Mouse (Mus musculus): ENCODE data around the gene Lingo1. TPM values are rescaled to one million over a fixed set of nuclear protein-coding genes. Genes with fewer than 3 reads are reported as not detected.

Gene Lingo1
- total and polyA plus RNA-seq, 2 experiments from 2014 or later: 110 to 192 TPM

DNA sequence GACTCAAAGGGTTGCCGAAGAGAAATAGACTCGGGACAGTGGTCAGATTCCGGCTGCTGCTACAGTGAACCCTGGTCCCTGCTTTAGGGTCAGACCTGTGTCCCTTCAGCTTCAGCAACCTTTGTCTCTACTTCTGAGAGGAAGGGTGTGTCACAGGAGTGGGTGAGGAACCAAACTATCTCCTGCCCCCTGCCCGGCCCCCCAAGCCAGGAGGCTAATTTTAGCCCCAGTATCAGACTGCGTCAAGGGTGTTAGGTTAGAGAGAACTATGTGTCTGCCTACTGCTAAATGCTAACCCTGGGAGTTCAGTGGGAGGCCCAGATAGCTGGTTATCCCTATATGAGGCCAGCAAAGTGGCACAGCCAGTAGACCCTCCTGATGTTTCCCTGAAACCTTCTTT lies 38.9 kb upstream of the Lingo1 start:
- Histone ChIP-seq H3K4me3 (ENCODE audit: low read depth, low read length) (no peak overlapping the region), H3K4me1 (ENCODE audit: insufficient read depth, low read length) (peaks cover 7% of the 10 kb centered on the region; the same call in 1 of the 2 replicates), H3K9ac (replicated peaks; ENCODE audit: low read length, poor library complexity, severe bottlenecking) (no peak overlapping the region), H3K36me3 (ENCODE audit: insufficient read depth, low read length) (no peaks in the 10 kb centered on the region), H3K9me3 (ENCODE audit: low read length) (no peaks in the 10 kb centered on the region), H3K27me3 (ENCODE audit: insufficient read depth, low read length) (no peaks in the 10 kb centered on the region), H3K27ac (ENCODE audit: low read depth, low read length) (no peak overlapping the region), H3K4me2 (ENCODE audit: low read depth, low read length, poor library complexity, severe bottlenecking) (no peak overlapping the region)
- WGBS: 91% methylated on average over 5 of the region's 5 CpGs
- DNase-seq (ENCODE audit: low spot score) (no peak), ATAC-seq (ENCODE audit: low FRiP score) (no peak)
- no peak for TF ChIP-seq CTCF (IDR thresholded peaks at IDR 0.05)

GRCm38 (mm10) chr9:56832900-56833299 lies 36.6 kb upstream of the Lingo1 start:
- WGBS: 40% methylated on average over 6 of the region's 6 CpGs
- H3K4me1 ChIP-seq (ENCODE audit: insufficient read depth, low read length): peaks cover 7% of the 10 kb centered on the region; the same call in 1 of the 2 replicates
- H3K4me2 ChIP-seq (ENCODE audit: low read depth, low read length, poor library complexity, severe bottlenecking): no peak overlapping the region
- no peaks in the 10 kb centered on the region for H3K36me3 ChIP-seq (ENCODE audit: insufficient read depth, low read length)
- TF ChIP-seq CTCF (IDR thresholded peaks at IDR 0.05): no peak
- no peak overlapping the region for H3K4me3 ChIP-seq (ENCODE audit: low read depth, low read length)
- no peak overlapping the region for H3K9ac ChIP-seq (replicated peaks; ENCODE audit: low read length, poor library complexity, severe bottlenecking)
- no peaks in the 10 kb centered on the region for H3K27me3 ChIP-seq (ENCODE audit: insufficient read depth, low read length)
- DNase-seq (ENCODE audit: low spot score): no peak
- no peak overlapping the region for H3K27ac ChIP-seq (ENCODE audit: low read depth, low read length)
- no peak for ATAC-seq (ENCODE audit: low FRiP score)
- no peaks in the 10 kb centered on the region for H3K9me3 ChIP-seq (ENCODE audit: low read length)

DNA sequence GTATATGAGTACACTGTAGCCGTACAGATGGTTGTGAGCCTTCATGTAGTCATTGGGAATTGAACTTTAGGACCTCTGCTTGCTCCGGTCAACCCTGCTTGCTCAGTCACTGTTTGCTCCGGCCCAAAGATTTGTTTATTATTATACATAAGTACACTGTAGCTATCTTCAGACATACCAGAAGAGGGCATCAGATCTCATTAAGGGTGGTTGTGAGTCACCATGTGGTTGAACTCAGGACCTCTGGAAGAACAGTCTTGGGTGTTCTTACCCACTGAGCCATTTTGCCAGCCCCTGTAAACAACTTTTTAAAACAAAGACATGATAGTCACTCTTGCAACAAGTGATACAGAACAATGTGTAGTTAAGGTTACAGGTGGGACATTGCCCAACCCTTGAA lies 35.6 kb upstream of the Lingo1 start:
- Histone ChIP-seq H3K27ac (ENCODE audit: low read depth, low read length) (no peak overlapping the region), H3K9ac (replicated peaks; ENCODE audit: low read length, poor library complexity, severe bottlenecking) (no peak overlapping the region), H3K27me3 (ENCODE audit: insufficient read depth, low read length) (no peaks in the 10 kb centered on the region), H3K36me3 (ENCODE audit: insufficient read depth, low read length) (no peaks in the 10 kb centered on the region), H3K4me2 (ENCODE audit: low read depth, low read length, poor library complexity, severe bottlenecking) (no peak overlapping the region), H3K4me3 (ENCODE audit: low read depth, low read length) (no peak overlapping the region), H3K9me3 (ENCODE audit: low read length) (no peaks in the 10 kb centered on the region), H3K4me1 (ENCODE audit: insufficient read depth, low read length) (peaks cover 7% of the 10 kb centered on the region; the same call in 1 of the 2 replicates)
- ATAC-seq (ENCODE audit: low FRiP score) (no peak), DNase-seq (ENCODE audit: low spot score) (no peak)
- WGBS: 90% methylated on average over 3 of the region's 3 CpGs
- TF ChIP-seq CTCF (IDR thresholded peaks at IDR 0.05): no peak

DNA sequence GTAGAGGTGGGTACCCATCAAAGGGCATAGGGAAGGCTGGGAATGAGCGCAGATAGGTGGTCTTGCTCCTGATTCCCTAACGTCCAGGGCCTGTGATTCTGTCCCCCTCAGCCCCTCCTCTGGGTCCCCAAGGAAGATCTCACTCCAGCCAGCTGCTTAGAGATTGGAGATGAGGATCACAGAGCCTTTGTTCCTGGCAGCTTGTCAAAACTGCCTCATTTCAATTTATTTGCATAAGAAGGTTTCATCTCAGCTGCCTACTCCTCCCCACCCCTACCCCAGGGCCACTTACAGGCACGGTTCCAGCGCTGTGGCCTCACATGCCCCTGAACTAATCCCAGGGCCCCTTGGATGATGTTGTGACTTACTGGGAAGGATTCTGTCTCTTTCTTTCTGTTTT lies 33.9 kb upstream of the Lingo1 start:
- Histone ChIP-seq H3K4me3 (ENCODE audit: low read depth, low read length) (no peak overlapping the region), H3K9me3 (ENCODE audit: low read length) (no peaks in the 10 kb centered on the region), H3K4me2 (ENCODE audit: low read depth, low read length, poor library complexity, severe bottlenecking) (no peak overlapping the region), H3K9ac (replicated peaks; ENCODE audit: low read length, poor library complexity, severe bottlenecking) (no peak overlapping the region), H3K36me3 (ENCODE audit: insufficient read depth, low read length) (no peaks in the 10 kb centered on the region), H3K27me3 (ENCODE audit: insufficient read depth, low read length) (no peaks in the 10 kb centered on the region), H3K27ac (ENCODE audit: low read depth, low read length) (no peak overlapping the region), H3K4me1 (ENCODE audit: insufficient read depth, low read length) (peaks cover 14% of the 10 kb centered on the region; the same call in 1 of the 2 replicates)
- WGBS: 14% methylated on average over 4 of the region's 4 CpGs
- ATAC-seq (ENCODE audit: low FRiP score) (no peak), DNase-seq (ENCODE audit: low spot score) (peak; percentile 84)
- no peak for TF ChIP-seq CTCF (IDR thresholded peaks at IDR 0.05)

DNA sequence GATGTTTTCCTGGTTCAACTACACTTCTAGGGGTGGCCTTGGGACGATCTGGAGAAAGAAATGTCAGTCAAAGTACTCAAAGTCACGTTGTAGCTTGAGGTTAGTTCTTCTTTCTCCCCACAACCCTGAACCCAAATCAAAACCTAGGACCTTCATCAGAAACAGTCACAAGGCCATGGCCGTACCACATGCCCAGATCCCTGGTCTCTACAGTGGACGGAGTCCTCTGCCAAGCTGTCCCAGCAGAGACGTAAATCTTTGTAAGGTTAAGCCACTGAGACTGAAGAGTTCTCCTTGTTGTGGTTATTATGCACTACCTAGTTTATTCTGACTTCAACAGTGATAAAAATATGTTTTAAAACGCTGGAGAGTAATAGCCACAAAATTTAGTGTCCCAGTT lies 32.6 kb upstream of the Lingo1 start:
- Histone ChIP-seq H3K4me3 (ENCODE audit: low read depth, low read length) (no peak overlapping the region), H3K9ac (replicated peaks; ENCODE audit: low read length, poor library complexity, severe bottlenecking) (no peak overlapping the region), H3K36me3 (ENCODE audit: insufficient read depth, low read length) (no peaks in the 10 kb centered on the region), H3K27me3 (ENCODE audit: insufficient read depth, low read length) (no peaks in the 10 kb centered on the region), H3K4me2 (ENCODE audit: low read depth, low read length, poor library complexity, severe bottlenecking) (no peak overlapping the region), H3K27ac (ENCODE audit: low read depth, low read length) (no peak overlapping the region), H3K4me1 (ENCODE audit: insufficient read depth, low read length) (peaks cover 14% of the 10 kb centered on the region; the same call in 1 of the 2 replicates), H3K9me3 (ENCODE audit: low read length) (no peaks in the 10 kb centered on the region)
- ATAC-seq (ENCODE audit: low FRiP score): no peak
- no peak for DNase-seq (ENCODE audit: low spot score)
- TF ChIP-seq CTCF (IDR thresholded peaks at IDR 0.05): no peak
- 87% methylated on average over 6 of the region's 6 CpGs for WGBS

GRCm38 (mm10) chr9:56828146-56828545 lies 31.9 kb upstream of the Lingo1 start:
- DNase-seq (ENCODE audit: low spot score): peak; percentile 34
- no peak for TF ChIP-seq CTCF (IDR thresholded peaks at IDR 0.05)
- peaks cover 14% of the 10 kb centered on the region; the same call in 1 of the 2 replicates for H3K4me1 ChIP-seq (ENCODE audit: insufficient read depth, low read length)
- no peak overlapping the region for H3K9ac ChIP-seq (replicated peaks; ENCODE audit: low read length, poor library complexity, severe bottlenecking)
- no peaks in the 10 kb centered on the region for H3K27me3 ChIP-seq (ENCODE audit: insufficient read depth, low read length)
- 27% methylated on average over 9 of the region's 9 CpGs for WGBS
- no peak for ATAC-seq (ENCODE audit: low FRiP score)
- H3K4me3 ChIP-seq (ENCODE audit: low read depth, low read length): no peak overlapping the region
- no peaks in the 10 kb centered on the region for H3K36me3 ChIP-seq (ENCODE audit: insufficient read depth, low read length)
- no peak overlapping the region for H3K4me2 ChIP-seq (ENCODE audit: low read depth, low read length, poor library complexity, severe bottlenecking)
- no peak overlapping the region for H3K27ac ChIP-seq (ENCODE audit: low read depth, low read length)
- H3K9me3 ChIP-seq (ENCODE audit: low read length): no peaks in the 10 kb centered on the region

Data from midbrain, postnatal 0 days (tissue).